Mouse (Mus musculus) gastrocnemius, postnatal 14 days (tissue): ENCODE data around the gene Fras1. TPM values are rescaled to one million over a fixed set of nuclear protein-coding genes. Genes with fewer than 3 reads are reported as not detected.

ENCODE experiments used
- DNase-seq: peaks from one replicate; pipeline ENCODE4 v3.0.0; 2021; ENCODE audit warnings: mixed read lengths
- intact Hi-C: fragments of 180-260 bp; cut with DNase I; formaldehyde crosslinking; loops from one replicate; pipeline ENCODE4 v1.15.1; 2025; ENCODE audit warnings: low total_unique reads
- long read RNA-seq, 2 experiments: library from polyadenylated mRNA; stranded (forward); transcript quantifications; one replicate each; pipeline ENCODE4 v2.0.0; 2021
- total RNA-seq, 2 experiments: library from RNA; stranded (reverse); gene quantifications; 2 replicates each; pipeline ENCODE4 v1.2.3; 2021

Gene Fras1
- total RNA-seq = 10 to 100 TPM in 1 of 2 experiments, 1 to 10 TPM in 1; 8.7 to 10.6 TPM
- long read RNA-seq, experiment 1, partial matches to known transcripts = 1 of 3 reads
- long read RNA-seq, experiment 1, other reads (novel, unspliced or antisense) = 2 of 3 reads
- long read RNA-seq, experiment 2, partial matches to known transcripts = 1 of 3 reads
- long read RNA-seq, experiment 2, other reads (novel, unspliced or antisense) = 2 of 3 reads

DNA sequence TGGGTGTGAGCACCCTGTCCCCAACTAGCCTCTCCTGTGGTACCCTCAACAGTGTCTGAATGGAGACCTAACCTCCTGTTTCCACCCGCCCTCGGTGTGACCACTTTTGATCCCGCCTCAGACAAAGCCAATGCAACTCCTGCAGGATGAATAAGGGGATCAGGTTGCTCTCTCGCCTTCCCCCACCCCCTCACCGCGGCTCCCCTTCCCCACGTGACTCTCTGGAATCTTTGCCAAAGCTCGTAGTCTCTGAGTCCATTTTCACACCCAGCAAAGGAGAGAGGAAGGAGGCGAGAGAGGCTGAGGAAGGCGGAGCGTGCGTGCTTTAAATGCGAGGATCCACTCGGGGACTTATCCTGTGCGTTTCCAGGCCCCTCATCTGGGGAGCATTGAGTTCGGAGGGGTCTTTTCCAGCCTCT, at the start of gene Fras1:
Gene Fras1 (plus strand): TSS at position 389 of the 419 bp plus-strand sequence.
- intact Hi-C loops = no loop called here
- peak; percentile 7 for DNase-seq

DNA sequence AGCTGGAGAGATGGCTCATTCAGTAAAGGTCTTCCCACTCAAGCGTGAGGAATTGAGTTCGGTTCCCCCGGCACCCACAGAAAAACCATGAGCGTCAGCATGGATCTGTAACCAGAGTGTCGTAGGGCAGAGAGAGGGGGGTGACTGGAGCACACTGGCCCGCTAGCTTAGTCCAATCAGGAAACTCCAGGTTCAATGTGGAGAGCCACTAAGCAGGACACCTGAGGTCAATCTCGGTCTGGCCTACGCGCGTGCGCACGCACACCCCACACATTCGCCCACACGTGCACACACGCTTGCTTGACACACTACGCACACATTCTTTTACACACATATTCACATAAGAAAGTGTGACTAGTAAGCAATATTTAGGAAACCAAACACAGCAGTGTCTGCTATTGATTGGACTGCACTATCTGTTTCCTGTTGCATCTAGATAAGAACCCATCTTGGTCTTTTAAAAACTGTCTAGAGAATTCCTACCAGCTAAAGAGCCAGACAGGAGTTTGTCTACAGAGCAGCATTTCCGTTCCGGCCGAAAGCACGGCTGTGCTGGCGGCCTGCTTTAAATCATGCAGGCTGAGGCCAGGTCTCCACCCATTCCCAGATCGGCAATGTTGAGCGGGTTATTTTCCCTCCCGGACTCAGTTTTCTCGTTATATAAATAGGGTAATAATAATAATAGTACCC, 42.6 kb upstream of the Fras1 start:
- no peak for DNase-seq
- intact Hi-C loops = no loop called here

DNA sequence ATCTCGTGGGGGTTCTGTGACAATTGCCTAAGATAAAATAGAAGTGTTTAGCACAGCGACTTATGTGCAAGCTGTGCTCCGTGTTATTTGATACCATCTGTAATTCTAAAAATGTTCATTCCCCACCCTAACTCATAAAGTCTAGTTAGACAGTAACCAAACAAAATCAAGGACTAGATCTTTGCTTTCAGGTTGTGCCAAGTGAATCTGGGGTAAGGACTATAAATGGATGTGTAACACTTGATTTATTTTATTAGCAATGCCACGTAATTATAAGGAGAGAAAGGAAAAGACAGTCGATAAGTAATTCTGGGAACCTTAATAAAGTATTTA, 42.1 kb upstream of the Fras1 start:
- DNase-seq = no peak
- intact Hi-C loops = no loop called here

DNA sequence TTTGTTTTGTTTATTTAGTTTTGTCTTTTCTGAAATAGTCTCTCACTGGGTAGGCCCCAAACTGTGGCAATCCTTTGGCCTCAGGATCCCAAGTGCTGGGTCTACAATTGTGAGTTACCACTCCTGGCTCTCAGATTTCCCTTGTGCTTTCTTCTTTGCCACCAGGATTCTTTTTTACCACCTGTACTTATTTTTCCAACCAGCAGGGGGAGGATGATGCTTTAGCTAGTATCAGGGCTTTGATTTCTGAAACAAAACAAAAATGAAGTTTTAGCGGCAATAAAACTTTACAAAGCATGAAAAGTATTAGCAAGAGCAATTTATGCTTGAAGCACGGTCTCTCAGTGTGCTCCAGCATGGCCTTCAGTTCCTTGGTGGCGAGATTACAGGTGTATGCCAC, 39.8 kb upstream of the Fras1 start:
- intact Hi-C loops = no loop called here
- no peak for DNase-seq

DNA sequence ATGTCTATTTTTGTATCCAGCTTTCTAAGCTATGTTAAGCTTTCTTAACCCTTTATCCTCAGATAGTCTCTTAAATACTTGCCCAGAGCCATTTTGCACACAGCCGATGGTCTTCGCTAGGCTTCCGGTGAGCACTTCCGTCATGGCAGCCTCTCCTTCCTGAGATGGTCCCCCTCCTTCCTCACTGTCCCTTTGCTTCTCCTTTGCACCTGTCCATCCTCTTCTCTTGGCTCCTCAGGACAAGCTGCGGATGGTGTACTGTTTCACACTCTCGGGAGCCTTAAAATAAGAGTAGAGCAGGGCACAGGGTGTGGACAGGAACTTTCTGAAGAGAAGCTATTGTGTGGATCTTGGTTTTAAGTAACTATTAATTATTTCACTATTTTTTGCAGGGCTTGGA, 33.2 kb upstream of the Fras1 start:
- intact Hi-C loops = no loop called here
- no peak for DNase-seq

DNA sequence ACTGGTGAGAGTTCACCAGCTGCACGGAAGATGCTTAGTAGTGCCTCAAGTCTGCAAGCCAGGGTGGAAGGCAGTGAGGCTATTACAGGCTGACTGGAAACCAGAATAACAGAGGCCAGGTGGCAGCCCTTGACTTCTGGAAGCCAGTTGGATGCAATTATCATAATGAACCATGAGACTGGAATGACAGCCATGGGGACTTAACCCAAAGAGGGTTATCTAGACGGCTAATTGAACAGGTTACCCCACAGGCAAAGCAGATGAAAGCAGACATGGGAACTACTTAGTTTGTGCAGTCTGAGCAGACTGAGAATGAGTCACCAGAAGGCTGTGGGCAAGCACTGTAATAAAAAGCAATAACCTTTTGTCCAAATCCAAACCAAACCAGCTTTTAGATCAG, 28.8 kb upstream of the Fras1 start:
- intact Hi-C loops = no loop called here

DNA sequence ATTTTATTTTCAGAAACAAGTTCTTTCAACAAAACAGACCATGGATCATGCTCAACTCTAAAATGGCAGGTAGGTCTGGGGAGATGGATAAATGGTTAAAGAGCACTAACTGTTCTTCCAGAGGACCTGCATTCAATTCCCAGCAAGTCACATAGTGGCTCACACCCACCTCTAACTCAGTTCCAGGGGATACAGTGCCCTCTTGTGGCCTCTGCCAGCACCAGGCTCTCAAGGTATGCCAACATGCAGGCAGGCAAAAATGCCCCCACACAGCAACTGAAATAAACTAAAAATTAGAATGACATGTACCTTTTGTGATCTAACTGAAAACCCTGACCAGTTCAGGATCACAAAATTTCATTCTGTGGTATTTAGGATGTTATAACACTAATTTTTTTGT, 21.8 kb upstream of the Fras1 start:
- intact Hi-C loops = no loop called here
- DNase-seq = no peak

More for the DNA sequence above, 28.8 kb upstream of the Fras1 start:
- no peak for DNase-seq

DNA sequence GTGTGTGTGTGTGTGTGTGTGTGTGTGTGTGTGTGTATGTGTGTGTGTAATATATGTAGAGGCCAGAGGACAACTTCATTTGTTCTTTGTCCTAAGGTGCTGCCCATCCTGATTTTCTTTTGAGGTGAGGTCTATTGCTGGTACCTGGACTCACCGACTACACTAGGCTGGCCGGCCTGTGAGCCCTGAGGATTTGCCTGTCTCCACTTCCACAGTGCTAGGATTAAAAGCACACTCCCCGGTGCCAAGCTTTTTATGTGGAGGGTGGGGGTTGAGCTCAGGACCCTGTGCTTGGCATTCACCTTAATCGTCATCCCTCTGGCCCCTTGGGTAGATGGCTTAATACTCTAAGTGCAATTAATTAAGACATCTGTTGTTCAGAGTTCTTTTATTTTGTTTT, 9.8 kb upstream of the Fras1 start:
- no peak for DNase-seq
- intact Hi-C loops = no loop called here

DNA sequence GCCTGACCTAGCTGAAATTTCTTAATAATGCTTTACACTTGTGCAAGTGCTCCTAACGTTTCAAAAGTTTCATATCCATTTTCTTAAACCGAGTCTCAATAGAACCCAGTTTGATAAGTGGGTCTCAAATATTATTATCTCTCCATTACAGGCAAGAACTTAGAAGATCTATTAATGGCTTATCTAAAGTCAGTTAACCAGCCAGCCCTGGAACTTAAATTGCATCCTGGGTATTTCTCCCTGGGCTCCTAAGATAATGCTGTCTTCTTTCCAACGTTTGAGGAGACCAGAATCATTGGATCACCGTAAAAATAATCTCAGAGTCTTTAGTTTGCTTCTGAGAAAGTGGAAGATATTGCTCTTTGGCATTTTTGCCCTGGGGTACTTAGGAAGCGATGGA, 8.2 kb upstream of the Fras1 start:
- intact Hi-C loops = no loop called here
- DNase-seq = no peak

DNA sequence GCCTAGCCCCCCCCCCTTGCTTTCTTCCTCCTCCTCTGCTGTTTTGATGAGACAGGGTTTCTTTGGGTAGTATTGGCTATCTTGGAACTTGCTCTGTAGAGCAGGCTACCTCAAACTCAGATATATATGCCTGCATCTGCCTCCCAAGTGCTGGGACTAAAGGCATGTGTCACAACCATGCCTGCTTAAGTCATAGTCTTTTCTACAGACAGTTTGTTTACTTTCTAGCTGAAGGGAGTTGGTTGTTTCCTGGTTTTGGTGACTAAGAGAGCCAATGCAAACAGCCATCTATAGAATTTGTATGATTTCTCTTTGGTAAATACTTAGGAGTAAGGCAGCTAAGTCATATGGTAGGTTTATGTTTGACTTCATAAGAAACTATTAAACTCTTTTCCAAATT, 6.5 kb upstream of the Fras1 start:
- intact Hi-C loops = no loop called here
- no peak for DNase-seq

DNA sequence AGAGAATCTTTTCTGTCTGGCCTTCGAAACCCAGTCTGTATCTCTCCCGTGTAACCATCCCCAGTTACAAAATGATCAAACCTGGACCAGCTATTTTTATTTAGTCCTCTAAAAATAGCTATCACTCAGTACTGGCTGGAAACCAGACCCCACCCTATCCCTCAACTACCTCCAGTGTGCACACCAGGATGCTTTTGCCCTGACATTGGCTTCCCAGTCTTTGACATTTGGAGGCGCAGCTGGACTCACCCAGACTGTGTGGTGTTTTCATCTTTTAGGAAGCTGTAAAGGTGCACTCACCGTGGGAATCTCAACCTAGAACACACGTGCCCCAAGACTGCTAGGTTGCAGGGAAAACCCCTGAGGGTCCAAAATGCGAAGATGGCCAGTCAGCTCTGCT, 649 bp upstream of the Fras1 start:
- intact Hi-C loops = no loop called here
- no peak for DNase-seq

DNA sequence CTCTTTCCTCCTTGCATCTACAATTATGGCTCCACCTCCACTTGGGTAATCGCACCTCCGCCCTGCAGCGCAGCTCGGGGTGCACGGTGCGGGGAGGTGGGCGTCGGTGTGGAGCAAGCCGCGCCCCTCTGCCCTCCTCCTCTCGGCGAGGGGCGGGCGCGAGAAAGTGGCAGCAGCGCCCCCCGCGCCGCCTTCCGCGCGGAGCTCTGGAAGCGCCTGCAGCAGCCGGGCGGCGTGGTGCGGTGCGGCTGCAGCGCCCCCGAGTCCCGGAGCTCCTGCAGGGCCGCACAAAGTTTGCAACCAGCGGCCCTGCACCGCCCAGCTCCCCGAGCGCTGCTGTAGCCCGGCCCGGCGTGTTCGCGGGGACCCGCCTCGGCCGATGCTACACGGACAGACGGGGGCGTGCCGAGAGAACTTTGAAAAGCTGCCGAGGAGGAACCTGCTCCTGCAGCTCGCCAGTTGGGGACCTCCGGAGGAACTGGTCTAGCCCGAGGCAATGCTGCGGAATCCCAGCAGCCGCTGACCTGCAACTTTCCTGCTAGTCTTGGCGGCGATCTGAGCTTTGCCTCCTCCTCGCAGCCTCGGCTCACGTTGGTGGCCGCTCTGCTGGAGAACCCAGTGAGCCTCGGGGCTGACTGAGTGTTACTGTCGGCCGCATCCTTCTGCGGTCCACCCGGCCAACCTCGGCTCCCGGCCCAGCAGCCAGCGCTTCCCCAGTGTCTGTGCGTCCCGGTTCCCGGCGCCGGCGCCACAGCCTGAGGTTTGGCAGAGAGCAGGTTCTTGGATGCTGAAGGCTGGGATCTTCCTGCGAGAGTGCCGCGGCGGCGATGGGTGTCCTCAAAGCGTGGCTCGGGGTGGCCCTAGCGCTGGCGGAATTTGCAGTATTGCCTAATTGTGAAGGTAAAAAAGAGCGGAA, 489 bp downstream of the Fras1 start:
- intact Hi-C loops = no loop called here
- peak; percentile 59 for DNase-seq

DNA sequence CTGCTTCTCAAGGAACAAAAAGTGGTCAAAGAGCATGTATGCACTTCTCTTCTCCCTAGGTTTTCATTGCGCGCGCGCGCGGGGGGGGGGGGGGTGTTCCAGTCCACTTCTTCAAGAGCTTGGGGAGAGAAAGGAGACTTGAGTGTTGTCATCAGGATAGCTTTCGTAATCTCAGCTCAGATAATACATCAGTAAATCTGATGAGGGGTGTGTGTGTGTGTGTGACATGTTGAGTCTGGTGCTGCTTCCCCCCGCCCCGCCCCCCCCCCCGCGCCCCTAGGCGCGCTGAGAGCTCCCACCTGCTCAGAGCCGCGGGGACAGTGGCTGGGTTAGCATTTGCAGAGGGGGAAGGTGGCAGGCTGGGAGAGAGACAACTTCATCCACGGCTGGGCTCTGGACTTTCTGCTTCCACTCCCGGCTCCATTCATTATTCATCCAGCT, 1.7 kb downstream of the Fras1 start:
- no peak for DNase-seq
- intact Hi-C loops = no loop called here

DNA sequence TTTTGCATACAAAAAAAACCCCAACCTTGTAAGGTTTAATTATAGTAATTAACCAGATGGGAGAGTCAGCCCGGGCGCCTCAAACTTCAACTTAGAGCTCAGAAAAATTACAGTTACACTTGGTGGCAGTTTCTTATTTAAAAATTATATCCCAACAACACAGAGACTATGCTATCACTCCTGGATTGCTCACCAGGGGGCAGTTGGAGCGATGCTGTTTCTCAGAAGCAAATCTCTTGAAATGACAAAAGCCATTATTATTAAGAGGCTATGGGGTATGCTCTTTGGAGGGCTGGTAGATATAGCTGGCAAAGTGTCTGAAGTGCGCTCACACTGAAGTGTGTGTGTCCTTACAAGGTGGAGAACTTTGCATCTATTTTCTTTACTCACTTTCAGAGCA, 2.5 kb downstream of the Fras1 start:
- intact Hi-C loops = no loop called here
- DNase-seq = no peak

DNA sequence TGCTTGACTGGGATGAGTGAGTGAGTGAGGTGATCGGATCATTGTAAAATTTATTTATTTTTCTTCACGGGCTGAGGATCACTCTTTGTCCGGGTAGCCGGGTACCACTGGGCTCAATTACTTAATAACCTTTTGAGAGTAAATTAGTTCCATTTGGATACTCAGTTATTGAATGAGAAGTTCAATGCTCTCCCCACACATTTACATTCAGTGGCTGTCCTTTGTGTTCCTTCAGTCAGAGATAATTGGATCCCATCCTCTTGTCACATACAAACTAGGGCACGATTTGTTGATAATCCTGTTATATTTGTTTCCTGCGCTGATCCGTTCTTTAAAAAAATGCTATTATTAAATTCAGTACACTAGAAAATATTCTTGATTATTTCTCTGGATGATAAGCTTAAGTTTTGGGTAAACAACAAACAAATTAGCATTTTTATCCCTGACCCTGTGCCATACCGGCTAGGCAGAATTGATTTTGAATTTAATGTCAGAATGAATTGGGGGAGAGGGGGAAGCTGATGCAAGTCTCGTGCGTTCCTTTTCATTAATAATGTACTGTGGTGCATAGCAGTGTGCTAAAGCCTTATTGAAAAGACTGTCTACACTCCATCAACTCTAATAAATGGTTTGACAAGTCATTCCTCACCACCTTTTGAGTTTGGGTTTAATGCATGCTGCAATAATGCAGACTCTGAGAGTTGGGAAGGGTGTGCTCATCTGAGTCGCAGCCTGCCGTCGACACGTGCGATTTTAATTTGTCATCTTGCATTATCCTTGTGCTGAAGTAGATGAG, 12.6 kb downstream of the Fras1 start:
- no peak for DNase-seq
- intact Hi-C loops = no loop called here

DNA sequence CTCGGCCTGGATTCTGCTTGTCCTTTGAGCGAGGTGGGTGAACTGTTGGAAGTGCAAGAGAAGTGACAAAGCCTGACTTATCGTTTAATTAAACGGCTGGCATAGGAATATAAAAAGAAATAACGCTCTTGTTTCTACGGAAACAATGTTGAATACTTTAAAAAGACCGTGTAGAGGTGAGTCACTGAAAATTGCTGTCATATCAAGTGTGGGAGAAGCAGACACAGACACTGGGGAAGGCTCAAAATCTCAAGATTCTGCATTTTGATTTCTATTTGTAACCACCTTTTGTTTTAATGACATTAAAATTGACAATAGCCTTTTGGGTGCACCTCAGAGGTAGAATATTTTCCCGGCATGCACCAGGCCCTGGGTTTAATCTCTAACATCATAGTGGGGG, 14.6 kb downstream of the Fras1 start:
- DNase-seq = no peak
- intact Hi-C loops = no loop called here

DNA sequence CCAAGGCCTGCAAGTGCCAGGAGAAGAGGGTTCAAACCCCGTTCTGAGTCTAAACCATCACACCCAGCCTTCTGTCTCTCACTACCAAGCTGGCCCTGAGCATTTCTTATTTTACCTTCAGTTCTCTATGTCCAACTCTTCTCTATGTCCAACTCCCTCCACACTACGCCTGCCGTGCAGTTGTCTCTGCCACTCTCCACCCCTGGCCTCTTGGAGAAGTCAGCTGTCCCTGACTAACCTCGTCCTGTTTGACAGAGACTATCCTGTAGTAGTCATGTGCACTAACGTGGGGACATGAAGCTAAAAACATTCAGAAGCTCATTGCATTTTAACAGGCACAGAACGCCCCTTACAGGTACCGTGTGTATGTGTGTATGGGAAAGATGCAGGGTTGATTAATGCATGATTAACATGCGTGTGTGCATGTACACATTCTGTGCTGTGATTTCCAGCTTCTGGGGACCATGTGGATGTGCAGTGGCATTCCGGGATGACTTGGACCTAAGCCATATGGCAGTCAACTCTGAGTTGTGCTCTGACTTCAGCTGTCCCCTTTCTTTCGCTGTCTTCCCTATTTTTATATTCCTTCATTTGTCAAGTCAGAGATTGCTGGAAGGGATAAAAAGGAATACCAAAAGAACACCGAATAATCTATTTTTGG, 16.3 kb downstream of the Fras1 start:
- peak; percentile 42 for DNase-seq
- intact Hi-C loops = no loop called here

DNA sequence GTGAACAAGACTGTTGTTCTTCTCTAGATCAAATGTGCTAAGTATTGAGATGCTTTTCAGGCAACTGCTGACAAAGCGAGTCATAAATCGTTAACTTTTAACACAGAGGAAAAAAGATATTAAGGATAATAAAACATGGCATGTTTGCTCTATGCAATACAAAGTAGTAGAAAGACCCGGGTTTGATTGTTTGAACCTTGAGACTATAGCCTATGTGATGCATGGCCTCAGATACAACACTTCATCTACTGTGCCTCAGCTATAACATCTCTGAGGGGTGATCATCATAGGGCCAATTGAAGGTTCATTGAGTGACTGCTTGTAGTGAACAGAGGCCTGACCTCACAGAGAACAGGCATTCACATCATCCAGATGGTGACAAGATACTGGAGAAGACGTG, 17.3 kb downstream of the Fras1 start:
- DNase-seq = no peak
- intact Hi-C loops = no loop called here

DNA sequence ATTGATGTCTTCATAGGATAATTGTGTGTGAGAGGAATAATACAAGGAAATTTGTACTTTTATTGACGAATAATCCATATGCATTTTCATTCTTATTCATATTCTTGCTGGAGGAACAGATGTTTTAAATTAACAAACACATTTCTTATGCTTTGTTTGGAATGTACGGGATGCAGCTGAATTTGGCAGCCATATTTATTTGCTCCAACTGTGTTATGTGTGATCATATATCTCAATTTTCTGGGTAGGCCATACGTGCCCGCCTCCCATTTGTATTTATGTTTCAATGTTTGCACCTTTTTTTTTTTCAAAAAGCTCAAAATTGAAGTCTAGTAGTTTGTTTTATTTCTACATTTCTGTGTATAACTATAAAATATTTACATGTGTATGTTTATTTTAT, 21.2 kb downstream of the Fras1 start:
- no peak for DNase-seq
- intact Hi-C loops = no loop called here
